Mouse (Mus musculus): ENCODE measurements around the gene Rspry1.

DNA sequence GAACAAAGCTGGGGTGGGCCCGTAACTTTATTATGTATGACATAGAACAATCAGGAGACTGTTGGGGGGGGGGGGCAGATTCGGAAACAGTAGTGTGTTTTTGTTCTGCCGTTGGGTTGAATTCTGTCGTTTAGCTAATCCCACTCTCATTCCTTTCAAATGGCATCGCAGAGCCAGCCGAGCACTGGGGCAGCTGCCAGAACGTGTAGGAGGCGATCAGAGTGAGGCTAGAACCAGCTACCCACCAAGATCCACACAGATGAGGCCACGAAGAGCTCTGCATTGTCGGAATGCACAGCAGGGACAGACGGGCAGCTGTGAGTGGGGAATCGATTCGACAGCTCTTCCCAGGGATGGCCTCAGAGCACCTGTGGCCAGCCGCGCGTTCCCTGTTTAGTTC is 97.6 kb downstream of the Rspry1 start:
- TF ChIP-seq POLR2A (IDR thresholded peaks at IDR 0.05; ENCODE audit: borderline replicate concordance, low read depth, low read length): no peak
- no peak for TF ChIP-seq CTCF (IDR thresholded peaks at IDR 0.05; ENCODE audit: low read depth, low read length)

Measured in bone marrow macrophage, adult 2 months (primary cell).